Mouse (Mus musculus): ENCODE results near the gene Hes1. TPM values are rescaled to one million over a fixed set of nuclear protein-coding genes. Genes with fewer than 3 reads are reported as not detected.

Hes1 gene
- polyA plus RNA-seq, 1 experiment from 2014 or later = 9.4 TPM

DNA sequence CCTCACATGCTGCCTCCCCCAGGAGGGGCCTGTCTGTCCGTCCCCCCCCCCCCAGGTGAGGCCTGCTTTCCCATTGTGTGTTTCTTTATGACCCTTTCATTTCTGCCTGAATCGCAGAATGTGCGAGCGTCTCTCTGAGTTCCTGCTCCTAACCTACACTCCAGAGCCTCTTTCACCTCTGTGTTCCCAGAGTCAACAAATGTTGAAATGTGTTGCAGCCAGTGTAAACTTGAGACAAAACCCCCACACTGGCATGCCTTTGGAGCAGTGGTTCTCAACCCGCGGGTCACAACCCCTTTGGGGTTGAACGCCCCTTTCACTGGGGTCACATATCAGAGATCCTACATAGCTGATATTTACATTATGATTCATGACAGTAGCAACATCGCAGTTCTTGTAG is 49.6 kb downstream of the Hes1 start:
- Histone ChIP-seq H3K27ac (ENCODE audit: low read length) (no peak overlapping the region), H3K9ac (ENCODE audit: low read depth, low read length) (no peak overlapping the region), H3K36me3 (ENCODE audit: control insufficient read depth, insufficient read depth, low read length) (no peaks in the 10 kb centered on the region), H3K4me2 (ENCODE audit: low read length) (no peak overlapping the region), H3K4me3 (ENCODE audit: low read depth, low read length) (no peak overlapping the region), H3K27me3 (ENCODE audit: control insufficient read depth, insufficient read depth, low read depth, low read length) (0 out of 2 replicates have a peak, but pooled peaks cover 3% of the 10 kb centered on the region), H3K9me3 (replicated peaks; ENCODE audit: control insufficient read depth, low read length, poor library complexity, severe bottlenecking) (peaks cover 7% of the 10 kb centered on the region; the same call in 1 of the 2 replicates), H3K4me1 (ENCODE audit: control insufficient read depth, insufficient read depth, low read length) (no peaks in the 10 kb centered on the region)
- 92% methylated on average over 8 of the region's 8 CpGs for WGBS
- ATAC-seq = no peak

DNA sequence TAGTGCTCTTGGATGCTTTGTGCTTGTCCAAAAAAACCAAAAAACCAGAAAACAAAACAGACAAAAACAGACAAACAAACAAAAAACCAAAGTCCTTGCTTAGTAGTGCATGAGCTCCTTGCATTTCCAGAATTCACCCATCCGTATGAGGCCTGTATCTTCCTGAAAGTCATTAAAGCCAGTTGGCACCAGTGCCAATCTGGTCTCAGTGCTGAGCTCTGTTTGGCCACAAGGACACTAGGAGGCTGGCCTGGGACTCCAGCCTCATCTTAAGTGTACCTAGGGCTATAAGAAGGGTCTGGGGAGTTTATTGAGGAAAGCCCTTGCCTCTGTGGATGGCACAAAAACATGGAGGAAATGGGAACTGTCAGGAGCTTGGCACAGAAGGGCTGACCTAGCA is 50.3 kb downstream of the Hes1 start:
- Histone ChIP-seq H3K27ac (ENCODE audit: low read length) (no peak overlapping the region), H3K4me1 (ENCODE audit: control insufficient read depth, insufficient read depth, low read length) (no peaks in the 10 kb centered on the region), H3K9ac (ENCODE audit: low read depth, low read length) (no peak overlapping the region), H3K27me3 (ENCODE audit: control insufficient read depth, insufficient read depth, low read depth, low read length) (peaks cover 4% of the 10 kb centered on the region; the same call in 1 of the 2 replicates), H3K9me3 (replicated peaks; ENCODE audit: control insufficient read depth, low read length, poor library complexity, severe bottlenecking) (peaks cover 7% of the 10 kb centered on the region; the same call in 1 of the 2 replicates), H3K4me2 (ENCODE audit: low read length) (no peak overlapping the region), H3K36me3 (ENCODE audit: control insufficient read depth, insufficient read depth, low read length) (no peaks in the 10 kb centered on the region), H3K4me3 (ENCODE audit: low read depth, low read length) (no peak overlapping the region)
- ATAC-seq = no peak
- 88% methylated on average over 1 of the region's 1 CpGs for WGBS

Other genes with a start within 250 kb of the Hes1 start
- gene Cpn2, start 203.1 kb downstream of the Hes1 start, polyA plus RNA-seq (2015; fragmentation: Nextera tagmentation; extraction: Ambion mirVana) = not detected in 2 replicates
- 0.21 and 0.25 TPM in 2 replicates for gene Lrrc15, start 218.9 kb downstream of the Hes1 start, polyA plus RNA-seq (2015; fragmentation: Nextera tagmentation; extraction: Ambion mirVana)
- gene Gp5, start 246.4 kb downstream of the Hes1 start, polyA plus RNA-seq (2015; fragmentation: Nextera tagmentation; extraction: Ambion mirVana) = 0.55 and 0.62 TPM in 2 replicates